Mouse (Mus musculus): Measurements from ENCODE around the gene Nckap5.

GRCm38 (mm10) chr1:126594796-126595195, 235.8 kb downstream of the Nckap5 start:
- TF ChIP-seq ZC3H11A (IDR thresholded peaks at IDR 0.05; ENCODE audit: low read depth, low read length) (no peak), CTCF (IDR thresholded peaks at IDR 0.05 in 2 of 3, conservative IDR thresholded peaks at IDR 0.05 in 1 of 3; ENCODE audit: control insufficient read depth in 1 of 3, insufficient read depth in 1 of 3, low read depth in 2 of 3, low read length in 3 of 3, poor library complexity in 1 of 3, severe bottlenecking in 1 of 3) (no peak)

Data from MEL (cell line).